Mouse (Mus musculus) liver, embryonic 14.5 days (tissue): ENCODE measurements at regions not wholly inside any gene's neighbourhood (a gene's known extent, or its start where the extent isn't known, plus 50 kb on each side); places are given as distances from the start of the nearest gene placed in this dataset.

Experiments
- ATAC-seq: fragments of 200-750 bp; cut with Nextera tagmentation; 2 replicates; pipeline ENCODE4 v1.8.0; 2017; ENCODE audit warnings: moderate number of reproducible peaks, mild to moderate bottlenecking, moderate library complexity; ENCODE audit not compliant: insufficient read depth
- DNase-seq, 3 experiments: peaks; one replicate each; pipeline ENCODE4 v3.0.0-alpha.2; 2012 to 2013; ENCODE audit warnings: low read depth in 3 of 3, low spot score in 3 of 3
- H3K27ac ChIP-seq: fragments of 300-500 bp; sonication (generic); 2 replicates; pipeline ENCODE4 v1.5.1; 2014; ENCODE audit warnings: moderate library complexity, mild to moderate bottlenecking, control low read depth, inconsistent platforms
- H3K27me3 ChIP-seq: fragments of 300-500 bp; sonication (generic); 2 replicates; pipeline ENCODE4 v1.6.1; 2014; ENCODE audit warnings: mild to moderate bottlenecking, low read length, moderate library complexity; ENCODE audit not compliant: control insufficient read depth, insufficient read depth
- H3K36me3 ChIP-seq: fragments of 300-500 bp; sonication (generic); replicated peaks from 2 replicates; pipeline ENCODE4 v1.6.1; 2014; ENCODE audit warnings: low read depth; ENCODE audit not compliant: control insufficient read depth, insufficient read depth
- H3K4me1 ChIP-seq, 2 experiments: fragments of 200-500 bp in 1 of 2; fragments of 300-500 bp in 1 of 2; sonication (generic) in 1 of 2; replicated peaks; 2 replicates each; pipeline ENCODE4 v1.6.1; 2012 to 2014; ENCODE audit warnings: antibody characterized with exemption in 1 of 2, inconsistent platforms in 1 of 2, low read length in 1 of 2; ENCODE audit not compliant: control insufficient read depth in 2 of 2, insufficient read depth in 2 of 2
- H3K4me2 ChIP-seq: fragments of 300-500 bp; sonication (generic); 2 replicates; pipeline ENCODE4 v1.6.1; 2014; ENCODE audit warnings: low read depth, mild to moderate bottlenecking, control low read depth, moderate library complexity
- H3K4me3 ChIP-seq, 2 experiments: fragments of 200-500 bp in 1 of 2; fragments of 300-500 bp in 1 of 2; sonication (generic) in 1 of 2; 2 replicates each; pipeline ENCODE4 v1.5.1; 2012 to 2014; ENCODE audit warnings: low read depth in 2 of 2, low read length in 2 of 2, mild to moderate bottlenecking in 2 of 2, control low read depth in 1 of 2, inconsistent platforms in 1 of 2, moderate library complexity in 1 of 2; ENCODE audit not compliant: insufficient read depth in 1 of 2
- H3K9ac ChIP-seq: fragments of 300-500 bp; sonication (generic); replicated peaks from 2 replicates; pipeline ENCODE4 v1.6.1; 2014; ENCODE audit warnings: mild to moderate bottlenecking, control low read depth, moderate library complexity
- H3K9me3 ChIP-seq: fragments of 300-500 bp; sonication (generic); 2 replicates; pipeline ENCODE4 v1.6.1; 2016; ENCODE audit warnings: low read length, mixed read lengths; ENCODE audit not compliant: control insufficient read depth
- CTCF ChIP-seq: IDR thresholded peaks from 2 replicates; pipeline ENCODE4 v1.5.1; 2016; ENCODE audit warnings: antibody characterized with exemption, low read depth, control low read depth
- EP300 ChIP-seq: IDR thresholded peaks from 2 replicates; pipeline ENCODE4 v1.6.1; 2016; ENCODE audit warnings: antibody characterized with exemption, low read depth
- WGBS: fragments of 180-500 bp; shearing (Covaris S2); extraction: QIAGEN DNeasy Blood & Tissue Kit; methylation state at CpG from one replicate; pipeline ENCODE4 v1.1.7; 2014; ENCODE audit not compliant: insufficient replicate concordance; 5-methylcytosine and 5-hydroxymethylcytosine counted together

DNA sequence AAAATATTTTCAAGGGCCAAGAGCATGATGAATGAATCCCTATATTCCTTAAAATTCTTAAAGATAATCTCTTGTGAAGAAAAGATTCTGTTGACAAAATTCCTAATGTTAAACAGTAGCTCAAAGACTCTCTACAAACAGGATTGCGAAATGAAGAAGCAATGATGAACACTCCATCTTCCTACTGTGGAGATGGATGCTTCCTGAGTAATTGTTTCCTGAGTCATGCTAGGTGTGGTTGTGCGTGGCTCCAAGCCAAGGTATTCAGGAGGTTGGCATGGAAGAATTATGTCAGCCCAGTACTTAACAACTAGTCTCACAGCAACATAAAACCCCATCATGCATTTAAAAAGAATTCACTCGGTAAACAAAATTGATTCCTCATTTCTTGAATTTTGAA, 286.4 kb downstream of the Mid1ip1 start:
- Histone ChIP-seq H3K27me3 (no peaks in the 10 kb centered on the region), H3K9me3 (no peaks in the 10 kb centered on the region), H3K4me2 (no peak overlapping the region), H3K36me3 (no peaks in the 10 kb centered on the region), H3K4me1 (no peaks in the 10 kb centered on the region), H3K27ac (no peak overlapping the region), H3K4me3 (no peak overlapping the region), H3K9ac (no peak overlapping the region)
- ATAC-seq: no peak
- TF ChIP-seq CTCF: no peak
- 60% methylated on average over 3 of the region's 3 CpGs for WGBS
- no peak for DNase-seq

DNA sequence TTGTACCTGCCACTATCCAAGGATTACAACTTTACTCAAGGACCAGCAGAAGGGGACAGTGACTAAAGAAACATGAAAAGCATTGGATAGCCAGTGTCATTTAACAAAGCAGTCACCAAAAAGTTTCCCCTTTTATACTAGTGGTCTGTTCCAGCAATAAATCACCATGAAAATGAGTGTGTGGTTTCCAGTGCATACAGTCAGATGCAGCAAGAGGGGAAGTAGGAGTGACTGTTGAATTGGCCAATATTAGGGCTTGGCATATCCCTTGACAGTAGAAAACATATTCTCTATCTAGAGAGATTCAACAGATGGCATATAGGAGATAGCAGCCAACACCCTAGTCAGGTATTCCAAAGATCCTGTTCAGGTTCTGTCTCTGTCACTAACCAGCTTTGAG, 259.8 kb upstream of the H2al1a start:
- no peaks in the 10 kb centered on the region for H3K27me3 ChIP-seq
- DNase-seq (no peak), ATAC-seq (no peak)
- no peak overlapping the region for H3K4me2 ChIP-seq
- no peaks in the 10 kb centered on the region for H3K36me3 ChIP-seq
- TF ChIP-seq EP300: no peak
- no peak for TF ChIP-seq CTCF
- no peak overlapping the region for H3K9ac ChIP-seq
- H3K9me3 ChIP-seq: no peaks in the 10 kb centered on the region
- no peak overlapping the region for H3K4me3 ChIP-seq
- H3K27ac ChIP-seq: no peak overlapping the region
- no peaks in the 10 kb centered on the region for H3K4me1 ChIP-seq

DNA sequence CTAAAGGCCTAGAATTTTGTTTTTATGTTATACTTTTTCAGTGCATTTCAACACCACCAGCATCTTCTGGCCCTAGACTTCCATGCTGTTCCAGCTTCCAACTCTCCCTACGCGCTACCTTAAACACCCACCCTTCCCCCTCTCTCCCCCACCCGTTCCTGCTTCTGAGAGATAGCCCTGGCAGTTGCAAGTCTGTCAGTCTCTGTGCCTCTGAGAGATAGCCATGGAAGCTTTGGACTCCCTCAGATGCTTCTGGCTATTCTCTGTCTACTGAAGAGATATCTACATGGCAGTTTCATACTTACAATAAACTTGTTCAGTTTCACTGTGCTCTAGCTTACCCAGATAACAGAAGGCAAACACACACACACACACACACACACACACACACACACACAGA, 252.3 kb upstream of the H2al1a start:
- peaks cover 0 to 2% of the 10 kb centered on the region in 2 experiments; a peak in 2 of 4 replicates for H3K4me1 ChIP-seq
- no peaks in the 10 kb centered on the region for H3K36me3 ChIP-seq
- no peak overlapping the region for H3K27ac ChIP-seq
- no peaks in the 10 kb centered on the region for H3K27me3 ChIP-seq
- TF ChIP-seq CTCF (no peak), EP300 (no peak)
- H3K9me3 ChIP-seq: no peaks in the 10 kb centered on the region
- ATAC-seq (peak; percentile 65), DNase-seq (peak in 1 of 3 experiments; percentile 1)
- 39% methylated on average over 3 of the region's 3 CpGs for WGBS
- H3K4me2 ChIP-seq: no peak overlapping the region
- no peak overlapping the region for H3K4me3 ChIP-seq
- H3K9ac ChIP-seq: no peak overlapping the region

DNA sequence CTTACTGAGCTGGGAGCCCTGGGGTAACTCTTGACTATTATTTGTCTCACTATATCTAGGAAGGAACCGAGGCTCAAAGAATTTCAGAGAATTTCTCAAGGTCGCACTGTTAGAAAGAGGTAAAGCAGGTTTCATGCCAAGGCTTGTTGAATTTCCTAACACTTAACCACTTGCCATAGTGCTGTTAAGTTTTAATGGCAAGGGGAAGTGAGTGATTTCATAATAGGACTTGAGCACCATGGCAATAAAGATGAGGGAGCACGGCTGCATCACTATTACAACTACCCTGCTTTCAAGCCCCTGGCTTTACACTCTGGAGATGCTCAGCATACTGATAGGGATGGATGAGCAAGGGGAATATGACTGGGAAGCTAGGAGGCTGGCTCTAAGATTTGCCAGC, 216.9 kb upstream of the H2al1a start:
- no peak for DNase-seq
- no peak overlapping the region for H3K9ac ChIP-seq
- H3K4me3 ChIP-seq: no peak overlapping the region
- no peak overlapping the region for H3K27ac ChIP-seq
- H3K4me2 ChIP-seq: no peak overlapping the region
- WGBS: 40% methylated on average over 3 of the region's 3 CpGs
- no peaks in the 10 kb centered on the region for H3K4me1 ChIP-seq
- TF ChIP-seq CTCF (no peak), EP300 (no peak)
- H3K27me3 ChIP-seq: no peaks in the 10 kb centered on the region
- no peaks in the 10 kb centered on the region for H3K9me3 ChIP-seq
- no peak for ATAC-seq
- no peaks in the 10 kb centered on the region for H3K36me3 ChIP-seq

DNA sequence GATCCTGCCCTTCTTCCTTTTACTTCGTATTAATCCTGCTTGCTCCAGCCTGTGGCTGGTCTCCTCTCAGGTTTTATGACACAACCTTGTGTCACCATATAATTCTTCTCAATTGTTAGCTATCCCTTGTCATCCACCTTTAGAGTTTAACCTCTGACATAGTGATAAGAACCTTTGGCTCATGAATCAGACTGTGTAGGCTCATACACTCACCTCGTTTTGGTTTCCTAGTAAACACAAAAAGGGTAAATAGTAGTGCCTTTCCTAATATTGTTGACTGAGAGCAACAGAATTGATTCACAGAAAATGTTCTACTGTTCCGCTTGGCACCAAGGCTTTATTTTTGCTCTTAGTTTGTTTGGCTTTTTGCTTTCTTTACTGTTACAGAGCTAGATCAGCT, 216.2 kb upstream of the H2al1a start:
- H3K4me2 ChIP-seq: no peak overlapping the region
- ATAC-seq (no peak), DNase-seq (no peak)
- no peaks in the 10 kb centered on the region for H3K27me3 ChIP-seq
- no peaks in the 10 kb centered on the region for H3K4me1 ChIP-seq
- H3K27ac ChIP-seq: no peak overlapping the region
- TF ChIP-seq CTCF (no peak), EP300 (no peak)
- WGBS: 42% methylated on average over 3 of the region's 3 CpGs
- no peaks in the 10 kb centered on the region for H3K9me3 ChIP-seq
- H3K4me3 ChIP-seq: no peak overlapping the region
- no peaks in the 10 kb centered on the region for H3K36me3 ChIP-seq
- H3K9ac ChIP-seq: no peak overlapping the region
